Mouse (Mus musculus): ENCODE measurements around the gene Adcy7.

Gene Adcy7

GRCm38 (mm10) chr8:88272231-88273050 lies at the start of gene Adcy7:
TSS of gene Adcy7 (plus strand) at chr8:88272403.
- DNase-seq = no peak

DNA sequence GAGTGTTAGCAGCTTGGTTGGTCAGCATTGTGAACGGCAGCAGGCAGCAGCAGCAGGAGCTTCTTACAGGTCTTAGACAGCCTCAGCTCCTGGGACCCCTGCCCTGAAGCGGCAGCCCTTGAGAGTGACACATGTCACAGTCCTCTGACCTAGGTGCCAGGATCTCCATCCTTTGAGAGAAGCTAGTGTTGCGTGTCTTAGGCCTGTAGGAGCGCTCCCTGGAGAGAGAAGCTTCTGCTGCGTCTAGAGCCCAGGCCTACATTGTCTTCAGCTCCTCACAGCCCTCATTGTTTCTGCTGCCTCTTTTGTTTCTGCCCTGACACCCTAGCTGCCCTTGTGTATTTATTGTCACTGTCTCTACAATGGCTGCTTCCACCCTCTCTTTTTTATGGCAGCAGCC lies 46.8 kb upstream of the Adcy7 start:
- no peak for DNase-seq

DNA sequence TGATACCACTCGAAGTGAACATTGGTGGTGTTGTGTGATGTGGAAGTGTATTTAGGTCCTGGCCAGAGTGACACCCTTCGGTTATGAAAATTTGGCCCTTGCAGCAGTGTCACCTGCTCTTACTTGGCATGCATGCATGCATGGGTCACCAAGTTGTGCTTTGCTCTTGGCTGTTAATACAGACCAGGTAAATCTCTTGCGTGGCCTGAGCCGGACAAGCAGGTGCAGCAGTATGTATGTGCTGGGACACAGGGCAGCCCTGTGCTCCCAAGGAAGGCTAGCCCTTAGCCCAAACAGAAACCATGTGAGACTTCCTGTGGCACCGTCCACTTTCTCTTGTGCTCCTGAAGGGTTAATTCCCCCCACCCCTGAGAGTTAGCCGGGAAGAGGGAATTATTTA lies 44.4 kb upstream of the Adcy7 start:
- DNase-seq = peak; percentile 24

DNA sequence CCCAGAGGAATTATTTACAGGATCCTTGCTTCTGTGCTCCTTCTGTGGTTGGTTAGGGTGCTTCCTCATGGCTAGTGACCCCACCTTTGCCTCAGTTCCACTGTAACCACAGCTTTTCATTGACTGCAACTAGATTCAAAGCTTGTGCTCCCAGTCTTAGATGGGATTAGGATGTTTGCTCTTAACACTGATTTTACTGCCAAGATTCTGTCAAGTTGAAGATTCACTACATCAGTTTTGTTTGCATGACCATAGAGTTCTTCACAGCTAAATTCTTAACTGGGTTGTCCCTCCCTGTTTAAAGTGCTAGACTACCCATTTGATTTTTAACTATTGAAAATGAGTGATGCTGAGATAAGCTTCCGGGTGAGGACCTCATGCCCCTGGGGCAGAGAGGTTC lies 43.9 kb upstream of the Adcy7 start:
- DNase-seq = no peak

GRCm38 (mm10) chr8:88228800-88229199 lies 43.4 kb upstream of the Adcy7 start:
- DNase-seq = no peak

GRCm38 (mm10) chr8:88236666-88237065 lies 35.5 kb upstream of the Adcy7 start:
- DNase-seq = no peak

DNA sequence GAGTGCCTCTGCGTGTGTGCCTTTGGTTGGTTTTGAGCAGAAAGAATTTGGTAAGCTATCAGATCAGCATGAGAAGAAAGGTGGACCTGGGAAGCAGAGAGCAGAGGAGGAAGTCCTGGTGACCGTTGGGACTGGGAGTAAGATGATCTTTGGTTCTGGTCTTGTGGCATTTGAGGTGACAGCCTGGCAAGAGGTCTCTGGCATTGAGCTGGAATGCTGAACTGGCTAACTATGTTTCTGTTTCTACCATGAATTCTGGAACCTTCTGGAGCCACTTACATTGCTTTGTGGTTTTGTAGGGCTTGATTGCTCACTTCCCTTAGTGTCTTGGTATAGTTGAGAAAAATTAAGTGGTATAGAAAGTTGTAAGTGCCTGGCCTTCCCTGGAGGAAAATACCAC lies 34.6 kb upstream of the Adcy7 start:
- DNase-seq = no peak

DNA sequence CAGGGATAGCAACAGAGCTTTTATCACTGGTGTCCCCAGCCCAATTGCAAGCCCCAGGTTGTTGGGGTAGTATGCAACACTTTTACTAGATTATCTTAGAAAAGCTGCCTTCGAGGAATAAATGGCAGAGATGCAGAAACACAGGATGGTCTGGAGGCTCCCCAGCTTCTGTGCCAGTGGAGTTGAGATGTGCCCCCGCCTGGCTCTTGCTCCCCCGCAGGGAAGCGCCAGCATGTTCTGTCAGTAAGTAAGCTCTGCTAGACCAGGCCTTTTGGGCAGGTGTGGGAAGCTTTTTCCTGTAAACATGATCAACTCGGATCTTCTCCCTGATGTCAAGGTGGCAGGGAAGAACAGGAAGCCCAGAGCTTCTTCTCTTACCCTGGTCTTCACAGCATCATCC lies 32.9 kb upstream of the Adcy7 start:
- no peak for DNase-seq

GRCm38 (mm10) chr8:88241871-88242270 lies 30.3 kb upstream of the Adcy7 start:
- no peak for DNase-seq

DNA sequence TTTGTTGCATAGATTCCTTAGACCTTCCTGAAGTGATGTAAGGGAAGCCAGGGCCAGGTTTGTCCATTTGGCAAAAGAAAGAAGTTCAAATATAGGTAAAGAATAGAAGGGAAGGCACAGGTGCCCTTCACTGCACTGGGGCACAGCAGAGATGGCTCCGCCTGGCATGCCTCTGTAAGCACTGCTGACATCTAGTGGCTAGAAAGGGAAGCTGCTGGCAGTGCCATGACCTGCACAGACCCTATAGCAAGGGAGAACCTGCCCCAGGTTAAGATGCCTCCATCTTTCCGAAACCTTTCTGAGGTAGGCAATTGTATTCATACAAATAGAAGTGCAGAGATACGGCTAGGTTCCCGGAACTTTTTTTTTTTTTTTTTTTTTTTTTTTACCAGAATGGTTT lies 27.9 kb upstream of the Adcy7 start:
- peak; percentile 54 for DNase-seq

DNA sequence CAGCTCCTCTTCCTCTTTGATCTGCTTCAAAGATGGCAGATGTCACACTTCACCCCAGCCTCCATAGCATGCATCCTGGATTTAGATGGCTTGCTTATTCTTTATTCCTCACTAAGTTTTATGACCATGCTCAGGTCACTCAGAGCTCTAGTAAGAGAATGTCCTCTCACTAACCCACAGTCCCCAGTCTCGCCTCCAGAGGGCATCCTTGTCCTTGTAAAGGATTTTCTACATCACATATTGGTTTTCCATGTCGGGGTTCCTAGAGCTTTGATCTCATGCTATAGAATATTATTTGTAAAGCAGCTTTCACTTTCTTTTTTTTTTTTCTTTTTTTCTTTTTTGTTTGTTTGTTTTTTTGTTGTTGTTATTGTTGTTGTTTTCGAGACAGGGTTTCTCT lies 19.4 kb upstream of the Adcy7 start:
- DNase-seq = no peak

DNA sequence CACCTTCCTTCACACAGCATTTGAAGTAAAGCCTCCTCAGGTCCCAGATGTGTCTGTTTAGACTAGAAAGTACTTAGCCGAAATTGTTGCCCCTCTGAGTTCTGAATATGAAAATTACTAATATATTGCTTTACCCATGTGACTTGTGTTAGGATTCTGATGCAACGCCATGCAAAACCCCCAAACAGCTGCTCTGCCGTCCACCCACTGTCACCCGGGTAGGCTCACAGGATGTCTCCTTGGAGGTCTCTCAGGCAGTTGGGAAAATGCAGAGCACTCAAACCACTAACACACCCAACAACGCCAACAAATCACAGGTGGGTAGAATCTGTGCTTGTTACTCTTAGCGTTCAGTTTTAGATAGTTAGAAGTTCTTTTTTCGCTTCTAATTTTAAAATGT lies 17.2 kb upstream of the Adcy7 start:
- no peak for DNase-seq

- DNase-seq = no peak
Measured at GRCm38 (mm10) chr8:88258024-88258423, 14.2 kb upstream of the Adcy7 start.

GRCm38 (mm10) chr8:88258544-88258943 lies 13.7 kb upstream of the Adcy7 start:
- DNase-seq = no peak

GRCm38 (mm10) chr8:88260466-88260980 lies 11.7 kb upstream of the Adcy7 start:
- no peak for DNase-seq

GRCm38 (mm10) chr8:88262831-88263635 lies 9.2 kb upstream of the Adcy7 start:
- no peak for DNase-seq

DNA sequence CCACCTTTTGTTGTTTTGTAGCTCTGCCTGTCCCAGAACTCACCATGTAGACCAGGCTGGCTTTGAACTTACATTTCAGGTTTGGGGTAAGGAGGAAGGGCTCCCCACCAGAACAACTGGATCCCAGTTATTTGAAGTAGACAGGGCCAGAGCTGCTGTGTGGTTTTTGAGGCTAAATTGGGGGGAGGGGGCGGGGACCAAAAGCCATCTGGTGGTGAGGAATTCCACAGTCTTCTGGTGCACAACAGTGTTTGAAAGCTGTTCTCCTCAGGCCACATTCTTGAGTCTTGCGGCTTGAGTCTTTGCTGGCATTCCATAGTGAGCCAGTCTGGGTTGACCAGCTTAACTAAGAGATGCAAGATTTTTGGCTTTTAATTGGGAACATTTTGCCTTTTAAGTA lies 6.7 kb upstream of the Adcy7 start:
- no peak for DNase-seq

- DNase-seq = peak; percentile 48
Measured at GRCm38 (mm10) chr8:88266170-88266800, 5.9 kb upstream of the Adcy7 start.

- no peak for DNase-seq
Measured at GRCm38 (mm10) chr8:88266801-88267403, 5.3 kb upstream of the Adcy7 start.

GRCm38 (mm10) chr8:88269107-88269875 lies 2.9 kb upstream of the Adcy7 start:
- no peak for DNase-seq

- no peak for DNase-seq
Measured at GRCm38 (mm10) chr8:88270086-88270485, 2.1 kb upstream of the Adcy7 start.

DNA sequence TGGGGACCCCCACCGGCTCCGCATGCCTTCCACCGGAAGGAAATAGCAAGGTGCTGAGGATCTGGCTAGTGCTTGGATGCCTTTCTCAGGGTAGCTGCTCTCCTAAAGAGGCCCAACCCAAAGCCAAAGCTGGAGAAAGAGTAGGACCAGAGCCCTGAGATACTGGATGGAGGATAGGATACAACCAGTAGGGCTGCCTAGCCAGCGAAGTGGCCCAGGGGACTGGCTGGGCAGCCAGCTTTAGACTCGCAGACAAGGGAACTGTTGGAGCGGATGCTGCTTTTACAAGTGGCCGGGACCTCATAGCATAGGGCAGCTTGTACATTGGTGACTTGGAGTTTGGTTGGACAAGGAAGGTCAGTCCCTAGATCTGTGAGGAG lies 838 bp downstream of the Adcy7 start:
- no peak for DNase-seq

Measured in kidney, adult 11 months (tissue).